Mouse (Mus musculus) adrenal gland, adult 8-10 months (tissue): ENCODE measurements around the gene Sec24a. TPM values are rescaled to one million over a fixed set of nuclear protein-coding genes. Genes with fewer than 3 reads are reported as not detected.
"Not testable (repeated sequence)": the region's sequence is repeated elsewhere in the genome, so short reads cannot be mapped to it uniquely, and the experiment has no call there.

Source experiments
- DNase-seq: peaks from one replicate; pipeline ENCODE4 v3.0.0; 2022
- total RNA-seq, 4 experiments: library from RNA; stranded (reverse); gene quantifications; 2 replicates each; pipeline ENCODE4 v1.2.4; 2022

Gene Sec24a
- total RNA-seq, 4 experiments from 2014 or later, result 33.6 to 38.5 (median 37.4) TPM

GRCm38 (mm10) chr11:51759941-51760657, 3.3 kb downstream of the Sec24a start:
- DNase-seq, result no peak

DNA sequence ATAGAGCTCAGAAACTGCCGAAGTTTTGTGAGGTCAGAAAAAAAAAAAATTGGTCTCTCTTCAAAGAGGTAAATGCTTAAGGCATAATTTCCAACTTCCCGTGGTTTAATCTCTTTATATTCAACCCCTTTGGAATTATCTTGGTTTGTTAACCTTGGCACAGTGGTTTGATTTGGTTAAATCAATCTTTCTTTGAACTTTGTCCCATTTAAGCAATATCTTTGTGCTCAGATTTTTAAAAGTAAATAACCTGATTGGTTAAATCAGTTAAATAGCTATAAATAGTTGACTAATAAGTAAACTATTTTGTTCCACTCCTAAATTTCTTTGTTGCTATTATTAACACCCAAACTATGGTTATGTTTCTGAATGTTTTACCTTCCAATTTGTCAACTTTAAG, 4.2 kb downstream of the Sec24a start:
- no peak for DNase-seq

GRCm38 (mm10) chr11:51758207-51758606, 5.2 kb downstream of the Sec24a start:
- not testable (repeated sequence) for DNase-seq

DNA sequence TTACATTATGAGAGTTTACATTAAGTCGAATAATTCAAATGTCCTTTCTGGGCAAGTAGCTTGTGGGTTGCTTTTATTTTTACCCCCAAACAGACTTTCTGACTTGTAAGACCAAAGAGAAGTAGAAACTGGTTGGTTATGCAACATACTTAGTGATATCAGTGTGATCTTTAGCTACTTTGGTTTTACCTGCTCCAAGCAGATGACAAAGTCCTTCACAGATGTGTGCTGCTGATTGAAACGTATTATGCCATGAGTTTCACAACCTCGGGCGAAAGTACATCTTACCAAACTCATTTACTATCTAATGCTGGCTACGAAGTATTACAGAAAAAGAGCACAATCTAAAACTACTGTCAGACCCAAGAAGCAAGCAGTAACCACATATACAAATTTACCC, 5.8 kb downstream of the Sec24a start:
- no peak for DNase-seq

DNA sequence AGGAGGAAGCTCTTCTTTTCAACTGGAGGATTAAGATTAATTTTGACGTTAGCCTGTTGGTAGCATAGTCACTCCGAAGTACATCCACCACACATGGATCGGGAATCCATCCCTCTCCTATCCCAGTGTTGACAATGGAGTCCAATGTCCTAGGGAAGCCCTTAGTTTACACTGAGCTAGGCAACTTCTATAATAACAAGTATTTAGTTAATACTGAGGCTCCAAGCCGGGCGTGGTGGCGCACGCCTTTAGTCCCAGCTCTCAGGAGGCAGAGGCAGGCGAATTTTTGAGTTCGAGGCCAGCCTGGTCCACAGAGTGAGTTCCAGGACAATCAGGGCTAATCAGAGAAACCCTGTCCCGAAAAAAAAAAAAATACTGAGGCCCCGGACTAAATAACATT, 6.4 kb downstream of the Sec24a start:
- DNase-seq, result no peak

DNA sequence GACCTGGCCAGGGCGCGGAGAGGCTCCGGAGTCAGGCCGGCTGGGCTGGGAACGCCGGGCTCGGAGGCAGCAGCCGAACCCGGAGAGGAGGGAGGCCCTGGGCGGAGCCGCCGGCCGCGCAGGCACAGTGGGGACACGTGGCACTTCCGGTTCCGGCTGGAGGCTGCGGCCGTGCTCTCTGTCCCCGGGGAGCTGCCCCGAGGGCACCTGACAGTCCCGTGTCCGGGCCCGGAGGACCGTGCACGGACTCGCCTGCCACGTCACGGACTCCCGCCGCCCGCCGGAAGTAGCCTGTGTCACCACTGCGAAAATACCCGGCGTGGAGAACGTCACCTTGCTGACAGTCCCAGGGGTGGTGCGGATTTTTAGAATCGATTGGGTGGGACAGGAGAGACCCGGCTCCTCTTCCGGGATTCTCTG, 7.1 kb downstream of the Sec24a start:
- DNase-seq, result peak; percentile 94

DNA sequence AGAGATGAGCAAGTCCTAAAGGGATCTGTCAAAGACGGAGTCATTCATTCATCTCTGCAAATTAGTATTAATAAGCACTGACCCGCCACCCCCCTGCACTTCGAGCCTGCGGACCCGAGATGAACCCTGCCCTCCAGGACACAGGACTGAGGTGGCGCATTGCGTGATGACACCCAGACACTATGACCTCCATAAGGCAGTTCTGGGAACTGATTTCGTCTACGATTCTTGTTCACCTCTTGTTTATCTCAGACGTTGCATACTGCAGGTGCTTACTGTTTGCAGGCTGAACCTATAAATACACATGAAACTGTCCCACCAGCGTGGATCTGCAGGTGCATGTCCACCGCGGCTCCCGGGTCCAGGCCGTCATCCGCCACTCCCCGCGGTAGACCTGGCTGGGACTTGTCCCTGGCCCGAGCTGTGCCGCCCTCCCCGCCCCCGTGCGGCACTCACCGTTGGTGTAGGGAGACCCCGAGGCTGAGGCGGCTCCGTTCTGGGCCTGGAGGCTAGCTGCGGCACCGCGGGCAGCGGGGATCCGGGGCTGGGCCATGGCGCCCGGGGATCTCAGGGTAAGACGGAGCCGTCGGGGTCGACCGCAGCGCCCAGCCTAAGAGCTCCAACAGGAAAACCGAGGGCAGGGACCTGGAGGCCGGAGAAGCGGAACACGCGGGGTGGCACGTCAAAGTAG, 7.7 kb downstream of the Sec24a start:
- peak; percentile 47 for DNase-seq

DNA sequence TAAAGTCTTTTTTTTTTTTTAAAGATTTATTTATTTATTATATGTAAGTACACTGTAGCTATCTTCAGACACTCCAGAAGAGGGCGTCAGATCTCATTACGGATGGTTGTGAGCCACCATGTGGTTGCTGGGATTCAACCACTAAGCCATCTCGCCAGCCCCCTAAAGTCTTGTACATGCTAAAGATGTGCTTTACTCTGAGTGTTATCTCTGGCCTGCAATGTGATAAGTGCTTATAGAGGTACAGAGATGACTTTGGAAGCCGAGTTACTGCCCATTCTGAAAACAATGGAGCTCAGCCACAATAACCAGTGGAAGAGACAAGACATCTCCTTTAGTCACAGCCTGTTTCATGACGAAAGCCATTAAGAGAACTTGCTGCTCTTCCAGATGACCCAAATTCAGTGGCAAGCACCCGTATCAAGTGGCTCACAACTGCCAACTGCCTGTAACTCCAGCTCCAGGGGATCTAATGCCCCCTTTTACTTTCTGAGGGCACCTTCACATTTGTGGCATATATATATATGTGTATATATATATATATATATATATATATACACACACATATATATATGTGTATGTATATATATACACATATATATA, 11.7 kb downstream of the Sec24a start:
- not testable (repeated sequence) for DNase-seq

DNA sequence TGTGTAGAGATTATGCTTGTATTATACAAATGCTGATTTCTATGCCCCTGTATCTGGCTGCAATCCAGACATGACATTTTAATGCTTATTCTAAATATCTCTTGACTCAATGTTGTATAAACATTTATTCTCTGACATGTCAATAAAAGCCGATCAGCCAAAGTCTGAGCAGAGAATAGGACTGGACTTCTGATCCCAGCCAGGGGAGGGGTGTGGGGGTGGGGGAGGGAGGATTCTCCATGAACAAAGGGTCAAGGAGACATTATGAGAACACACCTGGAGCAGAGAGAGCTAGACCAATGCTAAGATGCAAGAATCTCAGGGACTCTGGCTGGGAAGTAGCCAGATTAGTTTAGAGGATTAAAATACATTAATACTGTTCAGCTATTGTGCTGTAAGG, 17.3 kb downstream of the Sec24a start:
- DNase-seq, result no peak

DNA sequence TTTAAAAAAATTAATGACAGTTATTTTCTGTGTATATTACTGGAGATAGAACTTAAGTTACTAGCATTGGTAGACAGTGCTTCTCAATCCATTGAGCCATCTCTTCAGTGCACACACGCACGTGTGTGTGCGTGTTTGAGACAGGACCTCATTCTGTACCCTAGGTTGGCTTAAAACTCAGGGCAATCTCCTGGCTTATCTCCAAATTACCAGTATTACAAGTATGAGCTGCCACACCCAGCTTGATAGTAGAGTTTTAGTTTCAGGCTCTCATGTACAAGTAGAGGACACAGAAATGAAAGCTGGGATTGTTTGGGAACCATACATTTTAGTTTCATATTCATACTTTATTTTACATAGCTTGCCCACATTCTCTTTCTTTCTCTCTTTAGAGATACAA, 22.7 kb downstream of the Sec24a start:
- no peak for DNase-seq

DNA sequence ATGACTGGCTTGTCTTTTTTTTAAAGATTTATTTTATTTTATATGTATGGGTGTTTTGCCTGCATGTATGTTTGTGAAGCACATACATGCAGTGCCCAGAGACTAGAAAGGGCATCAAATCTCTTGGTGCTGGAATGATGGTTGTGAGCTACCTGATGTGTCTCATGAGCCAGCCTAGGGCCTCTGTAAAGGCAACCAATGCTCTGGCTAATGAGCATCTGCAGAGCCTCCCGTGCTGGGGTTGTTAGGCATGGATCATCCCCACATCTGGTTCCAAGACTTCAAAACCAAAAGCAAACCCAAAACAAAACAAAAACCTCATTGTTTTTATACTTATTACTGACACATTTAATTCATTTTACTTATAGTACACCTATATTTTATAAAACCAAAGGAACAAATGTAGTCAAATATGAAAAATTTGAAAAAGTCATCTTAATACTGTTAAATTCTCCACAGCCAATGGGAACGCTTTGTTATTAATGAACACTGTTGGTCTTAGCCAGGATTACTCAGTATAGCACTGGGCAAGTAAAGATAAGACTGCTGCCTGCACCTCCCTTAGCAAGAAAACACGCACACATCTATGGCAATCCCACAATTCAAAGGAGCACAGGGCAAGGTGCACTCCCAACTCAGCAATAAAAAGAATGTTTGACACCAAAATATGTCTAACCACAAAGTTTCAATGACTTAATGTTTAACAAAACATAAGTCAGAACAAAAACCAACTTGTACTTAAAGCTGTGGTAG, 24.6 kb downstream of the Sec24a start:
- DNase-seq, result no peak

DNA sequence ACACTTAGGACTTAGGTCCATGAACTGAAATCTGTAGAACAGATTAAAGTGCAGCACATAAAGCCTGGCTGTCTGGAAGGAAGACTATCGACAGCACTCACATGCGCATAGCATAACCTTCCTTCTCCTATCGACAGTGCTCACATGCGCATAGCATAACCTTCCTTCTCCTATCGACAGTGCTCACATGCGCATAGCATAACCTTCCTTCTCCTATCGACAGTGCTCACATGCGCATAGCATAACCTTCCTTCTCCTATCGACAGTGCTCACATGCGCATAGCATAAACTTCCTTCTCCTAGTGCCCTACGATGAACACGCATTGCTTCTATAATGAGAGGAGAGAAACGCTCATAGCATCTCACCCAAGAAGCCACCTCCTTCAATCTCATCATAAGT, 29.2 kb downstream of the Sec24a start:
- DNase-seq, result not testable (repeated sequence)

- DNase-seq, result no peak
Measured at GRCm38 (mm10) chr11:51732883-51733282, 30.6 kb downstream of the Sec24a start.

DNA sequence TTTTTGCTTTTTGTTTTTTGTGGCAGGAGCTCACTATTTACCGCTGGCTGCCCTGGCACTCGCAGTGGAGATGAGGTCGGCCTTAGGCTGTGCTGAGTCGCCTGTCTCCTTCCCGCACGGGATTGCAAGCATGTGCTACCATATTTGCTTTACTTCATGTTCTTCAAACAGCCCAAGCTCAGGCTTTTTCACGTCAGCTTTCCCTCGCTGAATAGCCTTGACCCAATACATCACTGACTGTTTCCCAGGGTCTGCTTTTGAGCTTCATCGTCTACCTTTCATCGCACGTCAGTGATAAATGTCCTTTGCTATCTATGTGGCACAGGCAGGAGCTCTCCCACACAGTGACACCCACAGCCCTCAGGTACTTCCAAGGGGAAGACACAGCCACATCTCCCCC, 42.4 kb downstream of the Sec24a start:
- no peak for DNase-seq

DNA sequence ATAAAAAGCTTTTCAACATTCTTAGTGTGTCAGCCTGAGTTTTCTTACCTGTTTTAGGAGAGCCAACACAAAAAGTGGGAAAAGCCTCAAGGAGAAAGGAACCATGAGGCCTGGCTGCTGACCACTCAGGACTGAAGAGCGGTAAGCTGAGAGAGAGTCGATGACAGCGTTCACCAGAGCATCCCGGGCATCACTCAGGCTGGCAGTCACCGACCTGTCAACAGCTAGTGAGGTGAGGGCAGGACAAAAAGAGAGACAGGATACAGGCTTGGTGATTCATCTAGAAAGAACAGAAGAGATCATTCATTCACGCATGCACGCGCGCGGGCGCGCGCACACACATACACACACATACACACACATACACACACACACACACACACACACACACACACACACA, 56.4 kb downstream of the Sec24a start:
- no peak for DNase-seq

DNA sequence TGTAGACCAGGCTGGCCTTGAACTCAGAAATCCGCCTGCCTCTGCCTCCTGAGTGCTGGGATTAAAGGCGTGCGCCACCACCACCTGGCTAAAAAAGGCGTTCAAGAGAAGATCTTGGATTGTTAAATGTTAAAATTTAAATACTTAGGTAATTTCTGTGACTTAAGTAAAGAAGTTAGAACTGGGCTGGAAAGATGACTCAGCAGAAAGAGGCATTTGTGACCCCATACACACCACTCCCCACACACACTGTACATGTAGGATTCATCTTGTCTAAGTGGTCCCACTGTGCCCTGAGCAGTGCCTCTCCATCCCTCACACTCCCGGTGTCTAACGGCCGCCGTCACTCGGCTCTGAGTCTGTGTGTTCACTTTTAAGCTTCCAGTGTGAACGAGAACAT, 57.0 kb downstream of the Sec24a start:
- DNase-seq, result no peak

DNA sequence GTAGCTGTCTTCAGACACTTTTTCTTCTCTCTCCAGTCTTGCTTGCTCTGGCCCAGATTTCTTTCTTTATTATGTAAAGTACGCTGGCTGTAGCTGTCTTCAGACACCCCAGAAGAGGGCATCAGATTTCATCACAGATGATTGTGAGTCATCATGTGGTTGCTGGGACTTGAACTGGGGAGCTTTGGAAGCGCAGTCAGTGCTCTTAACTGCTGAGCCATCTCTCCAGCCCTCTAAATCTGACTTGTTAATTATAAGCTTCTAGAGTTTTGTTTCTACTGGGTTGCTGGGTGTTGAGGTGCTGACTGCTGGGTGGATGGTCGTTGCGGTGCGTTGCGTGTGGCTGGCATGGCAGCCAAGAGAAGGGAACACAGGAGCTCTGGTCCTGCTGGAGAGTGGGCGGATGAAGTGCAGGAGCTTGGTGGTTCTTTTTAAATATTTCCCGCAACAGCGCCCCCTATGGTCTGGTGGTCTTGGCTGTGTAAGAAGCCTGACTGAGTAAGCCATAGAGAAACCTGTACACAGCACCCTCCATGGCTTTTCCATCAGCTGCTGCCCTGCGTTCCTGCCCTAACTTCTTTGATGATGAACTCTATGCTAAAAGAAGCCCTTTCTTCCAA, 59.9 kb downstream of the Sec24a start:
- DNase-seq, result no peak

- DNase-seq, result no peak
Measured at GRCm38 (mm10) chr11:51702831-51703230, 60.6 kb downstream of the Sec24a start.

DNA sequence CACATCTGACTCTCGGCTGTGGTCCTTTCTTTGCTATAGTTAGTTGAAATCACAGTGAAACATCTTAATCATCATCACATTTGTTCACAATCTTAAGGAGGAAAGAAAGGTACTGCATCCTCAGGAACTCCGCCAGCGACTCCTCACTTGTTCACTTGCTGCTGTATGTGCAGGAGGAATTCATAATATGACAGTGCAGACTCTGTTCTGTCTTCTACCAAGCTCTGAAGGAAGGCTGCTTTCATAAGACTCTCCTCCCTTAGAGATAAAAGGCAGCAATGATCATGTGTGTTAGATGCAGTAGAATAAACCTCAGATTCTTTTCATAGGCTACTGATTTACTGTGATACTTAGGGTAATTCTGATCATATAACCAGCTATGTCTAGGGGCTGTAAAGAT, 68.5 kb downstream of the Sec24a start:
- DNase-seq, result no peak

- not testable (repeated sequence) for DNase-seq
Measured at GRCm38 (mm10) chr11:51690597-51690996, 72.8 kb downstream of the Sec24a start.

GRCm38 (mm10) chr11:51689343-51689742, 74.1 kb downstream of the Sec24a start:
- no peak for DNase-seq
